Mouse (Mus musculus) lung, adult 2 months (tissue): ENCODE measurements at regions not wholly inside any gene's neighbourhood (a gene's known extent, or its start where the extent isn't known, plus 50 kb on each side); places are given as distances from the start of the nearest gene placed in this dataset.

ENCODE experiments used
- CTCF ChIP-seq: fragments of 200-500 bp; IDR thresholded peaks from 2 replicates; pipeline ENCODE4 v1.5.1; 2011; ENCODE audit warnings: mild to moderate bottlenecking, low read length, control low read depth; ENCODE audit not compliant: insufficient read depth
- POLR2A ChIP-seq: fragments of 200-500 bp; IDR thresholded peaks from 2 replicates; pipeline ENCODE4 v1.6.1; 2011; ENCODE audit warnings: low read depth, mild to moderate bottlenecking, control low read depth, low read length, borderline replicate concordance; ENCODE audit errors: extremely low read depth

DNA sequence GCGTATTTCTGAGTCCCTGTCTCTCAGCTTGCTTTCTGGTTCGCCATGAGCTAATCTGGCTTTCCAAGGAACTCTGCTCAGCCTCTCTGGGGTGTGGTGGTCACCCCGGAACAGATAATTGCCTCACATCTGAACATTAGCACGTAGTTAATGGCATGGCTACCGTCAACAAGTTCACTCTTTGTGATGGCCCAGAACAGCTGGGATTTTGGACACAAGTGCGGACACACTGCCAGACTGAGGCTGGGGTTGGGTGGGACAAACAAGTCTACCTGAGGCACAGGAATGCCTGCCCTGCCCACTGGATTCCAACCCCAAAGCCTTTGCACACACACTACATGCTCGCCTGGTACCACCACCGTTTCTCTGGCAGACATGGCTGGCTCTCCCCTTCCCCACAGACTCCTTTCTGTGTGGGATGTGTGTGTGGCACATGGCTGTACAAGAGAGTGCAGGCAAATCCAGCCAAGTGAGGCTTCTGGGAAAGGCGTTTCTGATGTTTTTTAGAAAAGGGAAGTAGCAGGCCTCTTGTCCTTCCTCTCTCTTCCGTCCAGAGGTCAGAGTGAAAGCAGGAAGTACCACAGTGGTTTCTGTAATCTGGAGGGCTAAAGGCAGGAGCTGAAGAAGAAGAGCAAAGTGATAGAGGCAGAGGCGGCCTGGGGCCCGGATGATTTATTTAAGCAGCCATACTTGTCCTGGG lies 74.6 kb upstream of the Sertad2 start:
- TF ChIP-seq CTCF (no peak), POLR2A (no peak)
